Mouse (Mus musculus) liver, adult (tissue): ENCODE results near the gene Lmo7.

Experiments
- GATA4 ChIP-seq: IDR thresholded peaks from 2 replicates; pipeline ENCODE4 v1.6.1; 2014; ENCODE audit warnings: mild to moderate bottlenecking, low read length; ENCODE audit not compliant: insufficient replicate concordance

The Lmo7 gene

DNA sequence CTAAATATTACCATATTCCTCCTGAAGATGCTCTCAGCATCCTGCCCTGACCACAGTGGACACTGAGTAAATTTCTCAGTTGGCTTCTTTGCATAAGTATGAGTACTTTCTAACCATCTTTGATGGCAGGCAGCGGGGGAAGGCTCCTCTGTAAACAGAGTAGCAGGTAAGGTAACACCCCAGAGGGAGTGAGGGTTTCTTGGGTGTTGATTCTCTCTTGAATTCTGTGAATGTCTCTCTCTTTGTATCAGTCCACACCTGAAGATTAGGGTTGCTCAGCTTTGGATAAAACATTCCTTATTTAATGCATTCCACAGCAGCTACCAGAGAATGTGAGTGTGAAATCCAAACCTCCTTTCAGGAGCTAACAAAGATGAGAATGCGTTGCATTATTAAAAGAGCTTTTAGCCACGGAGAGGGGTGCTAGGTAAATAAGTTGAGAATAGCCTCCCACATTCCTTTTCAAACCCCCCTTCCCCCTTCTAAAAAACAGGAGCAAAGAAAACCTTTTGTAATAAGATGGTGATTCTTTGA lies 34.1 kb downstream of the Lmo7 start:
- TF ChIP-seq GATA4 = no peak

DNA sequence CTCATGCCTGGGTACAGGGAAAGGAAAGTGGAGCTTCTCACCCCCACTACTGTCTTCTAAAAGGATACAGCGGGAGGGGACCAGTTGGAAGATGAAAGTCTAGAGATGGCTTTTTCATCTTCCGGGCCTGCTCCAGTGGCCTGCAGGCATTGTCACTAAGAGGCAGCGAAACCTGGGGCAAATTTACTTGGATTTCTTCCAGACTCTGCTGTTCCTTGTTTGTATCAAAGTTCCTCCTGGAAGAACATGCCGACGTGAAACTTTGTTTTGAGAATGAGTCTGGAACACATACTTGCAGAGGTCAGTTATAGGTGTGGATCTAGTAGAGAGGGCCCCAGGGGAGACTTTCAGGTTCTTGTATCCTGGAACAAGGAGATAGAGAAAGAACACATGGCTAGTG lies 41.6 kb downstream of the Lmo7 start:
- no peak for TF ChIP-seq GATA4

DNA sequence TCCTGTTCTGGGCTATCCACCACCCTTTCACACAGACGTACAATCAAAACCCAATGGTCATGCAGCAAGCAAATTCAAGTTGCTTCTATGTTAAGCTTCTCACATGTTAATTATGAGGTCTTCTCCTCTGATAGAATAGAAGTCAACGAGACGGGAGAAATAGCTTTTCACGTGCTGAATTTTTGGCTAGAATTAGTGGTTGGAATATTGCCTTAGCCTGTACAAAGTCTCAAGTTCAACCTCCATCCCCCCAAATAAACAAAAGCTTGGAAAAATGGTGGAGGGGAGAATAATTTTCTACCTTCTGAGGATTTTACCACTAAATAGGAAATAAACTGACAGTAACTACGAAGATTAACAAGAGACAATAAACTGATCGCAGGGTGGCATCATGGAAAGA lies 42.0 kb downstream of the Lmo7 start:
- no peak for TF ChIP-seq GATA4

DNA sequence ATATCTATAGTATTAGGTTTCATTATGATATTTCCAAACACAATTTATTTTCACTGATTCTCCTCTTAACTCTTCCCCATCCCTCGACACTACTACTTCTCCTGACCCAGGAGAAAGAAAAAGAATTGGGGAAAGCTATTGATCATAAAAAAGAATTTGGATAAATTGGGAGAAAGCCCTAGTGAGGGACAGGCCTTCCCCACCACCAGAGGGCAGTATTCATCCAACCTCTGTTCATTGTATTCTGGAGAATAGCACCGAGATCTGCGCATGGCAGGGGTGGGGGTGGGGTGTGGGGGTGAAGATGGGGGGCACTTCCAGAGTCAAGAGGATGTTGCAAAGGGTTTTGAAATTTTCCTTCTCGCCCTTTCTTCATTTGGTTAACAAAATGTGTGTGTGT lies 44.9 kb downstream of the Lmo7 start:
- no peak for TF ChIP-seq GATA4

DNA sequence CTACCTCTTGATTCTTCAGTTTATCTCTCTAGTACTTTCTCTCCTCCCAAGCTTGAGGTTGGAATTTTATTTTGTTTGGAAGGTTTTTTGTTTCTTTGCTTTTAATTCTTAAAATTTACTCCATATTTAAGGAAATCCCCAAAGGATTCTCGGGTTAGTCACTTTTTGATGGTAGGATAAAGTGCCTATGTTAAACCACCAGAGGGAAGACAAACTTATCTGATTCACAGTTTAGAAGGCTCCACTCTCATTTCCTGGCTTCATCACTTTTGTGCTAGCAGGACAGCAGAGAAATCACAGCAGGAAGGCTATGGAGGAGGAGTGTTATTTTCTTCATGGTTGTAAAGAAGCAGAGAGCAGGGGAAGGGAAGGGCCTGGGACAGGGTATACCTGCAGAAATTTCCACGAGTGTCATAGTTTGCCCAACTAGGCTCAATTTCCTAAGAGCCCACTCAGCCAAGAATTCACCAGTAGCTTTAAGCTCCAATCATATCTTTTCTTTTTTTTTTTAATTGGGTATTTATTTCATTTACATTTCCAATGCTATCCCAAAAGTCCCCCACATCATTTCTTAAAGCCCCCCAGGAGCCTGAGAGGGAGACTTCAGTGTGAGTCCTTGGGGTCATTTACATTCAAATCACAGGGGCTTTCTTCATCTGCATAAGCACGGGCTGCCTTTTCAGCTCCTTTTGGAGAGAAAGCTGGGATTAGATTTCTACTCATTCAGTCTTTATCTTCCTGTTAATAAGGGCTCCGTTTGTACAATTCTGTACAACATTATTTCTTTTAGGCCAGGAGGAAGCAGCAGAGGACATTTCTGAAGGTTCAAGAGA lies 46.8 kb downstream of the Lmo7 start:
- no peak for TF ChIP-seq GATA4

DNA sequence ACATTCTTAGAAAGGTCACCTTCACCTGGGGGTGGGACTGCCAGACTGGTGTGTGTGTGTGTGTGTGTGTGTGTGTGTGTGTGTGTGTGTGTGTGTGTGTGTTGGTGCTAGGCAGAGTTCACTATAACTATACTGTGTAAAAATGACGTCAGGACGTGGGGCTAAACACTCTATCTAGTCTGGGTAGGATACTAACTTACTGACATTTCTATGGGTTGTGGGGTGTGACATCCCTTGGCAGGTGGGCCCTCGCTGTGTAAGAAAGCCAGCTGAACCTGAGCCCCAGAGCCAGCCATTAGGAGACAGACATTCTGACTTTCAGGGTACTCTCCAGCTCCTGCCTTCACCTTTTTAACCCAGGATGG lies 47.4 kb downstream of the Lmo7 start:
- TF ChIP-seq GATA4 = no peak

DNA sequence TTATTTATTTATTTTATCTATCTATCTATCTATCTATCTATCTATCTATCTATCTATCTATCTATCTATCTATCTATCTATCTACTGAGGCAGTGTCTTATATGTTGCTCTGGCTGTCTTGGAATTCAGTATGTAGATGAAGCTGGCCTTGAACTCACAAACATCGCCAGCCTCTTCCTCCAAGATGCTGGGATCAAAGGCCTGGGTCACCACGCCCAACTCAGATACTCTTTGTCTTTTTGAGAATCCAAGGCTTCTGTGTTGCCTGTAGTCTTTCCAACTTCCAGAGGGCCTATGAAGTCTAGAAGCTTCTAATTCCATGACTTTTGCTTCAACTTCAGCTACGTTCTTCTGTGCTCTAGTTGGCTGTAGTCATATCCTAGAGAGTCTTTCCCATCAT lies 48.7 kb downstream of the Lmo7 start:
- no peak for TF ChIP-seq GATA4

DNA sequence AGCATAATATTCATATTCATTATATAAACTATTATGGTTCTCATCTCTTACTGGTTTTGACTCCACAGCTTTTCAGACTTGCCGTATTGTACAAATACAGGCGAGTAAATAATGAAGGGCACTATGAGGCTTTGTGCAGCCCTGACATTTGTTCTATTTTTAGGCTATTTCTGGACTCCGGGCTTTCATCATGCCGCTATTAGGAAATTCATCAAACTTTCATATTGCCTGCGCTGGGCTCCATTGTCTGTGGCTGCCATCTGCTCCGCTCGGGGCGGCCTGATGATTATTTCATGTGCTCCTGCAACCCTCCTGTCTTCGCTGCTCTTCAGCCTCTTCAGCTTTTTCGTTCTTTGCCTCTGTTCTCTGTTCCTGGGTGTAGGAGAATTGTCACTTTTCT lies 50.3 kb downstream of the Lmo7 start:
- TF ChIP-seq GATA4 = no peak

DNA sequence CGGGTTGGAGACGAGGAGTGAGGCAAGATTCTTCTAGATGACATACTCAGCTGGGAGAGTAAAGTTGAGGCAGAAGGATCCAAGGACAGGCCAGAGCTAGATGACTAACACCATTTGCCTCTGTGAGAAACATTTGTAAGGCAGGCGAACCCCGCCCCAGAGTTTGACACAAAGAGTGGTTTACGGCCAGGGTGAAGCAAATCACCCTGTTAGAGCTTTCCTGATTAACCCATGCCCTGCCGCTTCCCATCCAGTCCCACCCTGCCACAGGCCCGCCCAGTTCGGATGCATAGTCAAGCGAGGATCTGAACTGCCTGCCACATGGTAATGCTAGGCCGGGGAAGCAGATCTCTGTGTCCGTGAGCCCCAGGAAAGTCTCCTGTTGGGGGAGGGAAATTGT lies 51.5 kb downstream of the Lmo7 start:
- no peak for TF ChIP-seq GATA4

DNA sequence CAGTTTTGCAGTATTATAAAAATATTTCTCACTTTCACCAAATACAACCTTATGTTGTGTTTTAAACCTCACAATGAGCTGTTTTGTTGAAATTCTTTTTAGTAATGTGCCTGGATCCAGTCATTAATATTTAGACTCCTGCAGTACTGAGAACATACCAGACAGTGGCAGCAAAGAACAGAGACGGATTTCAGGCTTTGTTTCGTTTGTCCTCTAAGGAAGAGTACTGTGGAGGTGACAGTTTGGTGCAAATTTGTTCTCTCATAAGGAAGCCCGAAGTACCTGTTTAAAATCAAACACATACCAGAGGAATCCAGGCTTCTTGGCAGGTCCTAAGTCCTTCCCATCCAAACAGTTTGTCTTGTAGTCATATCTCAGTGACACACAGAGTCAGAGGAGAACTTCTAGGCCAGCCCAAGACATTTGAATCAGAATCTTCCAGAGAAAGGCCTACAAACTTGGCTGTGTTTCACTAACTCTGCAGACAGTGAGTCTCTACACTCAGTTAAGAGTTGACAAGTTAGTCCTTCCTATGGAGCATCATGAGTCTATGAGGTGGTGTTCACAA lies 52.3 kb downstream of the Lmo7 start:
- TF ChIP-seq GATA4 = no peak

DNA sequence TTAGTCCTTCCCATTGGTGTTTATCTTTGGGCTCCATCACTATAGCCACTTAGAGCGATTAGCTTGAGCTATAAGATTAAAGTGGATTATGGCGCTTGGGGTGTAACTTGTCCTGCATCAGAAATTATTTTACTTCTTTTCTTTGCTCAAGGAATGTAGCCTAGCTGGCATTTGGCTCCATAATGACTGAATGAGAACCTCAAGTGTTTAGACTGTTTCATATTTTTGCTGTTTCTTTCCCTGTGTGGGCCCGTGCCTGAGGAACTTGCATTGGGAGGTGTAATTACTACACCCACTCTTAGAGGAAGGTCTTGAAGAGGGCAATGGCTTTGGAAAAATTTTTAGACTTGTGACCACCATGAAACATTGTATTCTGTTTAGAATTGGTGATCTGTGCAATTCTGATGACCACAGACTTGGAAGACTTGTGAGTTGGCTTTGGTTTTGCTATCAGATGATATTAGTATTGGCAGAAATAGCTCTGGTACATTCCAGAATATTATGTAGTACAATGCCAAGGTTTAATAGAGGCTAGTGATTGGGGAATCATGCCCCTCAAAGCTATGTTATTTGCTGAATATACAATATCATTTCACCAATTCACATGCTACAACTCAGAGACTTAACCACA lies 54.7 kb downstream of the Lmo7 start:
- TF ChIP-seq GATA4 = no peak

DNA sequence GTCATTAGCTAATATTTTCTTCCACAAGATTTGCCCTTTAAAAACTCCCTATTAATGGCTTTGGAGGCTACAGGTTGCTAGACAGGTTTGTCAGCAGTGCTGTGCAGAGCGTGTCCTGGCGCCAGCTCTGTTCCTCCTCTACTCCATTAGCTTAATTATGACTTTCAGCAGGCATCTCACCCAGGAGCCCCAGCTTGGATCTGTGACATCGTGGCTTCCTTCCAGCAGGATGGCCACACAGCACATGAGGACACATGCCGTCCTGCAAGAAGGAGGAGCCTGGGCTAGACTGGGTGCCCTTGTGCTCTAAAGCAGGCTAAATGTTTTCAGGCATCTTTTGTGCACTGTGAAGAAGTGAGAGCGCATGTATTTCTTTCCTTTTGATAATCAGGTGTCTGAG lies 58.1 kb downstream of the Lmo7 start:
- TF ChIP-seq GATA4 = no peak

DNA sequence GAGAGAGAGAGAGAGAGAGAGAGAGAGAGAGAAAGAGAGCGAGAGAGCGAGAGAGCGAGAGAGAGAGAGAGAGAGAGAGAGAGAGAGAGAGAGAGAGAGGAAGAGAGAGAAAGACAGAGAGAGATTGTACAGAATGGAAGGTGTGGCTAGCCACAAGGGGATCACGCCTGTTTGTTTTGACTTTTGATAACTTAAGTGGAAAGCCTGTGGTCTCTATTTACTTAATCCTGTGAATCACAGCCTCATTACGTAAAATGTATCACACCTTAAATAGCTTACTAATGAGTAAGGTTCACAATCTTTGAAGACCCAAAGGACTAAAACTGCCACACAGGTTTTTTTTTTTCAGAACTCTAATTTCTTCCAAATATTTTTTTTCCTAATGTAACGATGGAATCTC lies 58.7 kb downstream of the Lmo7 start:
- no peak for TF ChIP-seq GATA4

DNA sequence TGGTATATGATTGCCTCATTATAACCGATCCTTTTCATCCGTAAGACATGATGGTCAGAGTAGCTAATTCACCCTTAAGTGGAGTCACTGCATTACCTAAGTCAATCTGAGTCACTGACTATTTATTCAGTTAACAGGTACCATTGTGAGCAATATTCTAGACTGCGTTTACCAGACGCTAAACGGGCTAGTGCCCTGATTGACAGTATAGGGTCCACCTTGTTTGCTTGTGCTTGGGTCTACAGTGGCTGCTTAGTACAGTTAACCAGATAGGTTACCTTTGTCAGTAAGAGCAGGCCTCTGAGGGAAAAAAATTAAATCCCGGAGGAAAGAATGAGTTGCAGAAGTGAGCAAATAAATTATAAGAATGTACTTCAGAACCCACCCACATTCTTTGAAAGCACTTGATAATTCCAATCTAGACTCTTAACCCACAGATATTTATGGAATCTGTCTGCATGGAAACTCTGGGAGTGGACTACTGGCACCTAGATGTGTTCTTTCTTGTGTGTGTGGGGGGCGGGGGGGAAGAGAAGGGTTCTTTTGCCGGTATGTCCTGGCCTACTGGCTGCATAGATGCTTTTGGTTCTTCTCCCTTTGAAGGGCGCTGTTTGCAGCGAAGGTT lies 64.9 kb downstream of the Lmo7 start:
- no peak for TF ChIP-seq GATA4

DNA sequence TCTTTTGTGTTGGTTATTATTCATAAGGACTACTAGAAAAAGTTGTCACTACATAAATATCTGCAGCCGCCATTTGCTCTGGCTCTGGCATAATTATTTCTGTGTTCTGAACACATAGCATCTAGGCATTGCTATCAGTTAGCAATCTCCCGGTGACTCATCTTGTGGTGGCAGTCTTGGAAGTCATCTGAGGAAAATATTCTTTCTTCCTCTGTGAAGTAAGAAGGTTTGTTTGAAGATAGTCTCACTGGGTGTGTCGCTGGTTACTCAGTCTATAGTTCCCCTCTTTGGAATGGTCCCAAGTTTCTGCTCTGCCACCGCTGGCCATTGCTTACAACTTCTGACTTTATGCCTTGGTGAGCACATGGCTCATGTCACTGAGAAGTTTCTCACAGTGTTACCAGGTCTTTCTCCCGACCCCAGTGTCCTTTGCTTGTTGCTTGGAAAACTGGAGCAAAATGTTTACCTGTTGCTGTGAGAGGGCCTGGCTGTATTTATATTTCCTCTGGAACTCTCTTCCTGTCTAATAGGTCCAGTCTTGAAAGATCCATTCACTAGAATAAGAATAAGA lies 68.3 kb downstream of the Lmo7 start:
- TF ChIP-seq GATA4 = no peak

DNA sequence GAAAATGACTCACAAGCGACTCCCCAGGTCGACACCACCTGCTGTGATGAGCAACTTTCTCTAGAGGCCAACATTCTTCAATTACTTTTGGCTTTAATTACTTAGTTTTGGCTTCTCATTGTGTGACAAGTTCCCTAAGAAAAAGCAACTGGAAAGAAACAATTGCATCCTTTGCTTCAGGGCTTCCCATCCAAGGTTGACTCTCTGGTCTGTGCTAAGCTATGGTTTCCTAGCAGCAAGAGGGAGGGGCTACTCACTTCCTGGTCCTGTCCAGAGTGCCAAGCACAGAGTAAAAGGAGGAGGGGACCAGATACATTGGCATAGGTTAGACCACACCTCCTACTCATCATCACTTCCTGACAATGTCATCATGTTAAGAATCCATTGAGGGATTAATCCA lies 69.0 kb downstream of the Lmo7 start:
- no peak for TF ChIP-seq GATA4

DNA sequence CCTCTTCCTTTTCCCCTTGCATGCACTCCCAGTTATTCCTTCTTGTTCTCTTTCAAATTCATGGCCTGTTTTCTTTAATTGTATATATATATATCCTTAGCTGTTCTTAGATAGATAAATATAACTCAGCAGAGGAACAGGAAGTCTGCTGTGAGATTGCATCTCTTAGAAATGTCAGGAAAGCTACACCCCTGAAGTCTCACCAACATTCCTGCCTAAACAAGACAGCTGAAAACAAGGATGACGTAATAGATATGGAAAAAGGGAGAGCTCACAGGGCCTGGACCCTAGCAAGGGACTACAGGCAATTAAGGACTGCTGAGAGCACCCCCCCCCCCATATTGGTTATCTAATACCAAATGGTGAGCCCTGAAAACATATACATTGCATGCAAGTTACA lies 71.9 kb downstream of the Lmo7 start:
- no peak for TF ChIP-seq GATA4
